Comparison of ENCODE assay signal across 12 mouse cellular contexts in the genomic region with DNA sequence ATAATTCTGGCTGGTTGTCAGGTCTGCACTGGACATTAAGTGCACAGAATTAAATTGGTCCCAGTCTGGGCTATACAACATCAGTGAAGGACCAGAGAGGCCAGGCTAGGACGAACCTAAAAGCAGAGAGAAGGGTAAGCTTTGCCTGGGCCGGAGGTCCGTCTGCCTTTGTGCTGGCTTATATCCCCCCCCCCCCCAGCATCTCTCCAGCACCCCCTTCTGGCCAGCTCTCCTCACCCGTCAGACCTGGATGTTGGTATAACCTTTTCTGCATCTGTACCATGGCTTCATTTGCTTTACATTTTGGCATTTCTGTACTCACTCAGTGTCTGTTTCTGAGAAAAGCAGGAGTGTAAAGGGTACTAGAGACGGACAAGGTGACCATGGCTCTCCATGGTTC. TPM values are rescaled to one million over a fixed set of nuclear protein-coding genes. Genes with fewer than 3 reads are reported as not detected.
DNase-seq lines count a peak whose midpoint lies in the region; TF ChIP-seq lines count a peak whose summit lies in the region.
"Had no signal": no experiment of that assay in that cellular context is flagged by ENCODE, and none has a peak within 500 bp of the region (broad histone marks: within the 10 kb centered on the region; RNA-seq: fewer than 3 reads in every experiment).

No protein-coding gene starts in this region.

- no peaks in the 10 kb centered on the region for H3K36me3 ChIP-seq in limb, embryonic 10.5 days
- H3K36me3 ChIP-seq: G1E had no signal

- DNase-seq in layer of hippocampus, adult 2 months (ENCODE audit: low spot score in 2 of 2) = no peak
- no peak for DNase-seq in layer of hippocampus, adult 11-12 months (ENCODE audit: low spot score)
- DNase-seq in thymus, postnatal 25 days = peak; percentile 8
- DNase-seq in thymus, postnatal 36 days = no peak
- peak; percentile 25 for DNase-seq in limb, embryonic 10.5 days (ENCODE audit: low spot score)
- DNase-seq in cerebellum, postnatal 14 days = no peak
- no peak for DNase-seq in cerebellum, adult 8-10 months
- DNase-seq: cerebellum, adult 9-10 months; kidney, adult 9 months; lung, adult 18-20 months; right cerebral cortex, postnatal 4 days had no signal

- H3K27ac ChIP-seq in layer of hippocampus, adult 2 months = no peak overlapping the region
- H3K27ac ChIP-seq in limb, embryonic 10.5 days = no peak overlapping the region

- H3K4me3 ChIP-seq in layer of hippocampus, adult 2 months = no peak overlapping the region
- H3K4me3 ChIP-seq in limb, embryonic 10.5 days = no peak overlapping the region

- TF ChIP-seq CTCF in layer of hippocampus, adult 2 months (conservative IDR thresholded peaks at IDR 0.05) = peak; percentile 49

- H3K4me1 ChIP-seq in limb, embryonic 10.5 days = peaks cover 11% of the 10 kb centered on the region

- 53% methylated on average over 5 of the region's 5 CpGs for WGBS in limb, embryonic 10.5 days

- H3K9me3 ChIP-seq in limb, embryonic 10.5 days (replicated peaks) = no peaks in the 10 kb centered on the region
- H3K9me3 ChIP-seq: G1E had no signal

- H3K27me3 ChIP-seq in limb, embryonic 10.5 days (ENCODE audit: low read depth, poor library complexity, severe bottlenecking) = no peaks in the 10 kb centered on the region; the same call in 1 of the 2 replicates

RNA-seq across cellular contexts. Expression of gene Dnah1, which starts 1.9 kb away (rescaled TPM):
- 1 to 10 TPM; 4.6 to 5.8 TPM for total RNA-seq in layer of hippocampus, adult 2 months (2021)
- 3.6 and 5.6 TPM in 2 replicates for polyA plus RNA-seq in limb, embryonic 10.5 days (2016; fragmentation: Nextera tagmentation; extraction: Ambion mirVana)
- polyA plus RNA-seq: G1E had no signal

RNA-seq across cellular contexts. Expression of gene Capn7, which starts 10.9 kb away (rescaled TPM):
- 10 to 100 TPM; 35.6 to 39.4 TPM for total RNA-seq in layer of hippocampus, adult 2 months (2021)
- polyA plus RNA-seq in limb, embryonic 10.5 days (2016; fragmentation: Nextera tagmentation; extraction: Ambion mirVana) = 22.8 and 31.1 TPM in 2 replicates

Comparison
In these comparisons a context has a peak if more than half of its experiments do, and no peak if none do; other contexts are left out.
1. DNase-seq: peak in thymus, postnatal 25 days (single experiment) and limb, embryonic 10.5 days (single experiment); none in layer of hippocampus, adult 2 months (0 of 2), layer of hippocampus, adult 11-12 months (single experiment), thymus, postnatal 36 days (0 of 2), cerebellum, postnatal 14 days (0 of 2) and cerebellum, adult 8-10 months (single experiment).